Mouse (Mus musculus): Measurements from ENCODE around the gene Gm49673. TPM values are rescaled to one million over a fixed set of nuclear protein-coding genes. Genes with fewer than 3 reads are reported as not detected.
"Not testable (repeated sequence)": the region's sequence is repeated elsewhere in the genome, so short reads cannot be mapped to it uniquely, and the experiment has no call there.

Gene Gm49673
- total RNA-seq, 1 experiment from 2014 or later, result 0.24 TPM

- not testable (repeated sequence) for DNase-seq
These were observed 107.5 kb downstream of the Gm49673 start for GRCm38 (mm10) chr17:8039916-8040635.

DNA sequence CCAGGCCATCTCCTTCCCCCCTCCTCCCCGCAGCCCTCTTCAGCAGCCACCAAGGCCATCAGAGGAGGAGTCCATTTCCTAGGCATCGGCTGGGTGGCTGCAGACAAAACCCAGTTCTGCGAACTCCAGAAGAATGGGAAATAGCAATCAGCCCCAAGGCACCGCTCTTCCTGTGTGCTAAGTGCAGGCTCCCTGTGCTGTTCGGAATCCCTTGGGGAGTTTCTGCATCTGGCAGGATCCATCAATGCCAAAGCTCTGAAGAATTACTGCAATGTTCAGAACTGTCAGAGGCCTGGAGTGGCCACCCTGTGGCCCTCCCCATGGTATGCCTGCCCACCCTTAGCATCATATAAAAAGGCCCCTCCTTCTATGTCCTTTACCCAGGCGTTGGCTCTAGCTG is 110.6 kb downstream of the Gm49673 start:
- DNase-seq, result not testable (repeated sequence)

Other genes with a start within 250 kb of the Gm49673 start
- 4.7 and 6.6 TPM in 2 replicates for gene Tagap, start 221.8 kb downstream of the Gm49673 start, total RNA-seq (2021)
- gene Rsph3a, start 202.2 kb downstream of the Gm49673 start, total RNA-seq (2021), result 48.7 and 52.1 TPM in 2 replicates
- 54.1 and 69.7 TPM in 2 replicates for gene Rnaset2a, start 309 bp upstream of the Gm49673 start, total RNA-seq (2021)
- 27.9 and 29.6 TPM in 2 replicates for gene Fgfr1op, start 17.7 kb upstream of the Gm49673 start, total RNA-seq (2021)
- not detected in 2 replicates for gene Ccr6, start 88.3 kb upstream of the Gm49673 start, total RNA-seq (2021)
- gene Mpc1, start 135.1 kb upstream of the Gm49673 start, total RNA-seq (2021), result 262 and 318 TPM in 2 replicates
- 50.8 and 67.0 TPM in 2 replicates for gene Sft2d1, start 163.3 kb upstream of the Gm49673 start, total RNA-seq (2021)
- gene Prr18, start 189.7 kb upstream of the Gm49673 start, total RNA-seq (2021), result 0.43 and 0.95 TPM in 2 replicates
- not detected in 2 replicates for gene T2, start 208.2 kb upstream of the Gm49673 start, total RNA-seq (2021)